Comparison of ENCODE assay signal across 8 mouse cellular contexts in genomic region chr7:105515178-105515577, GRCm38 (mm10). TPM values are rescaled to one million over a fixed set of nuclear protein-coding genes. Genes with fewer than 3 reads are reported as not detected.
DNase-seq lines count a peak whose midpoint lies in the region; ATAC-seq and TF ChIP-seq lines count a peak whose summit lies in the region.

No protein-coding gene starts in this region.

- peak; percentile 8 for DNase-seq in ovary, postnatal 10 days (ENCODE audit: low spot score)
- no peak for DNase-seq in ovary, adult 18-20 months (ENCODE audit: low spot score)
- peak; percentile 54 to 73 for DNase-seq in cerebellum, adult 18-20 months
- DNase-seq in forelimb bud, embryonic 11.5 days (ENCODE audit: low read depth, low spot score), result peak; percentile 63
- DNase-seq in limb, embryonic 14.5 days (ENCODE audit: low spot score), result peak; percentile 31
- peak; percentile 23 to 50 for DNase-seq in natural killer cell, adult 2 months (ENCODE audit: low spot score in 2 of 2)
- peak; percentile 76 for DNase-seq in stomach, postnatal 0 days (ENCODE audit: low spot score)

- no peak overlapping the region for H3K9ac ChIP-seq in intestine, postnatal 0 days (ENCODE audit: low read depth, low read length)
- no peak overlapping the region for H3K9ac ChIP-seq in limb, embryonic 14.5 days (ENCODE audit: low read depth, low read length, severe bottlenecking)
- no peak overlapping the region for H3K9ac ChIP-seq in stomach, postnatal 0 days (ENCODE audit: low read length)

- peak; percentile 36; the same call in 1 of the 2 replicates for ATAC-seq in intestine, postnatal 0 days
- ATAC-seq in limb, embryonic 14.5 days (ENCODE audit: low FRiP score, low read depth), result no peak
- 0 out of 2 replicates have a peak, but pooled peaks have one; percentile 44 for ATAC-seq in stomach, postnatal 0 days (ENCODE audit: low FRiP score, low TSS enrichment)

- H3K9me3 ChIP-seq in intestine, postnatal 0 days (ENCODE audit: control insufficient read depth), result no peaks in the 10 kb centered on the region
- H3K9me3 ChIP-seq in limb, embryonic 14.5 days (ENCODE audit: control insufficient read depth, low read length), result no peaks in the 10 kb centered on the region
- no peaks in the 10 kb centered on the region for H3K9me3 ChIP-seq in stomach, postnatal 0 days (ENCODE audit: control insufficient read depth, low read length)

- no peak for TF ChIP-seq POLR2A in limb, embryonic 14.5 days (IDR thresholded peaks at IDR 0.05; ENCODE audit: borderline replicate concordance, extremely low read depth, insufficient read depth, insufficient read length)

- H3K4me3 ChIP-seq in intestine, postnatal 0 days (ENCODE audit: low read depth, low read length), result no peak overlapping the region
- no peak overlapping the region for H3K4me3 ChIP-seq in limb, embryonic 14.5 days (replicated peaks; ENCODE audit: low read length)
- no peak overlapping the region for H3K4me3 ChIP-seq in stomach, postnatal 0 days (ENCODE audit: low read depth, low read length)

- peak; percentile 93 for TF ChIP-seq CTCF in intestine, postnatal 0 days (IDR thresholded peaks at IDR 0.05; ENCODE audit: low read depth)
- peak; percentile 97 for TF ChIP-seq CTCF in stomach, postnatal 0 days (IDR thresholded peaks at IDR 0.05; ENCODE audit: low read depth)

- H3K4me1 ChIP-seq in intestine, postnatal 0 days (replicated peaks; ENCODE audit: control insufficient read depth, insufficient read depth, low read length), result no peaks in the 10 kb centered on the region
- H3K4me1 ChIP-seq in limb, embryonic 14.5 days (ENCODE audit: control insufficient read depth, insufficient read depth, low read length), result no peaks in the 10 kb centered on the region
- no peaks in the 10 kb centered on the region for H3K4me1 ChIP-seq in stomach, postnatal 0 days (replicated peaks; ENCODE audit: control insufficient read depth, insufficient read depth)

- 6% methylated on average over 5 of the region's 5 CpGs for WGBS in intestine, postnatal 0 days
- 9% methylated on average over 5 of the region's 5 CpGs for WGBS in limb, embryonic 14.5 days
- 5% methylated on average over 5 of the region's 5 CpGs for WGBS in stomach, postnatal 0 days

- no peak overlapping the region for H3K4me2 ChIP-seq in intestine, postnatal 0 days (replicated peaks; ENCODE audit: low read depth)
- no peak overlapping the region for H3K4me2 ChIP-seq in limb, embryonic 14.5 days (replicated peaks; ENCODE audit: low read depth, low read length, severe bottlenecking)
- H3K4me2 ChIP-seq in stomach, postnatal 0 days (replicated peaks; ENCODE audit: low read depth), result no peak overlapping the region

- no peak for TF ChIP-seq EP300 in stomach, postnatal 0 days (optimal IDR thresholded peaks at IDR 0.05)

- H3K36me3 ChIP-seq in intestine, postnatal 0 days (ENCODE audit: control insufficient read depth, insufficient read depth), result no peaks in the 10 kb centered on the region
- no peaks in the 10 kb centered on the region for H3K36me3 ChIP-seq in limb, embryonic 14.5 days (ENCODE audit: control insufficient read depth, insufficient read depth, low read length)
- H3K36me3 ChIP-seq in stomach, postnatal 0 days (ENCODE audit: control insufficient read depth, insufficient read depth, low read length), result no peaks in the 10 kb centered on the region

- no peak overlapping the region for H3K27ac ChIP-seq in intestine, postnatal 0 days (ENCODE audit: low read depth, low read length)
- H3K27ac ChIP-seq in limb, embryonic 14.5 days (replicated peaks; ENCODE audit: low read depth, low read length), result no peak overlapping the region
- H3K27ac ChIP-seq in stomach, postnatal 0 days (replicated peaks), result no peak overlapping the region

- H3K27me3 ChIP-seq in intestine, postnatal 0 days (replicated peaks; ENCODE audit: control insufficient read depth, insufficient read depth, low read length), result no peaks in the 10 kb centered on the region
- H3K27me3 ChIP-seq in limb, embryonic 14.5 days (ENCODE audit: control insufficient read depth, insufficient read depth, low read length), result no peaks in the 10 kb centered on the region
- no peaks in the 10 kb centered on the region for H3K27me3 ChIP-seq in stomach, postnatal 0 days (ENCODE audit: control insufficient read depth, insufficient read depth, low read length)

RNA-seq across cellular contexts. Expression of gene Cavin3, which starts 33.1 kb away (rescaled TPM):
- polyA plus RNA-seq in intestine, postnatal 0 days (2015; fragmentation: Nextera tagmentation; extraction: Ambion mirVana), result 79.9 and 80.1 TPM in 2 replicates
- 60.5 and 65.0 TPM in 2 replicates for polyA plus RNA-seq in limb, embryonic 14.5 days (2012; rRNA removed)
- polyA plus RNA-seq in limb, embryonic 14.5 days (2014; fragmentation: Nextera tagmentation; extraction: Ambion mirVana), result 104 and 113 TPM in 2 replicates
- 163 and 184 TPM in 2 replicates for polyA plus RNA-seq in stomach, postnatal 0 days (2015; fragmentation: Nextera tagmentation; extraction: Ambion mirVana)

RNA-seq across cellular contexts. Expression of gene Smpd1, which starts 39.0 kb away (rescaled TPM):
- 22.4 and 25.4 TPM in 2 replicates for polyA plus RNA-seq in intestine, postnatal 0 days (2015; fragmentation: Nextera tagmentation; extraction: Ambion mirVana)
- polyA plus RNA-seq in limb, embryonic 14.5 days (2012; rRNA removed), result 33.7 and 45.5 TPM in 2 replicates
- 49.5 and 52.3 TPM in 2 replicates for polyA plus RNA-seq in limb, embryonic 14.5 days (2014; fragmentation: Nextera tagmentation; extraction: Ambion mirVana)
- 79.7 and 91.0 TPM in 2 replicates for polyA plus RNA-seq in stomach, postnatal 0 days (2015; fragmentation: Nextera tagmentation; extraction: Ambion mirVana)
